In genomic region chr13:45390312-45390961, GRCm38 (mm10) we compare ENCODE assay signal across 8 mouse cellular contexts. TPM values are rescaled to one million over a fixed set of nuclear protein-coding genes. Genes with fewer than 3 reads are reported as not detected.
DNase-seq lines count a peak whose midpoint lies in the region; ATAC-seq and TF ChIP-seq lines count a peak whose summit lies in the region.

No protein-coding gene starts in this region.

- H3K4me2 ChIP-seq in midbrain, embryonic 11.5 days: peak overlapping the region; percentile 99

- ATAC-seq in midbrain, embryonic 11.5 days (ENCODE audit: low FRiP score): 0 out of 2 replicates have a peak, but pooled peaks have one; percentile 1
- no peak for ATAC-seq in granulocyte monocyte progenitor cell, adult 5-6 weeks (replicated peaks; ENCODE audit: poor library complexity, severe bottlenecking)

- TF ChIP-seq CTCF in ES-Bruce4 (IDR thresholded peaks at IDR 0.05; ENCODE audit: low read depth, low read length): no peak
- TF ChIP-seq CTCF in bone marrow, adult 2 months (IDR thresholded peaks at IDR 0.05; ENCODE audit: control insufficient read depth, insufficient read depth, low read length): no peak
- no peak for TF ChIP-seq CTCF in spleen, adult 2 months (IDR thresholded peaks at IDR 0.05; ENCODE audit: extremely low read depth, insufficient read depth, insufficient read length, insufficient replicate concordance)

- intact Hi-C loops in heart, postnatal 36 days (cut with DNase I): loop anchor here (2.0 to 5.0 kb wide), 3 partner anchors 52 to 360 kb away; no protein-coding TSS in a partner anchor

- H3K27ac ChIP-seq in ES-Bruce4 (ENCODE audit: insufficient read depth, low read length): no peak overlapping the region
- peak overlapping the region; percentile 79 for H3K27ac ChIP-seq in bone marrow, adult 2 months (ENCODE audit: control insufficient read depth, insufficient read depth, low read depth, low read length, poor library complexity)
- peak overlapping the region; percentile 88 for H3K27ac ChIP-seq in forebrain, embryonic 10.5 days
- H3K27ac ChIP-seq in limb, embryonic 10.5 days: peak overlapping the region; percentile 92
- H3K27ac ChIP-seq in midbrain, embryonic 11.5 days (ENCODE audit: low read depth, low read length): no peak overlapping the region
- peak overlapping the region; percentile 86 for H3K27ac ChIP-seq in spleen, adult 2 months (ENCODE audit: insufficient read depth, low read length)

- H3K36me3 ChIP-seq in ES-Bruce4 (ENCODE audit: control insufficient read depth, insufficient read depth, low read length, poor library complexity, severe bottlenecking): 0 out of 2 replicates have a peak, but pooled peaks cover 3% of the 10 kb centered on the region
- H3K36me3 ChIP-seq in forebrain, embryonic 10.5 days (replicated peaks): no peaks in the 10 kb centered on the region
- H3K36me3 ChIP-seq in limb, embryonic 10.5 days: peaks cover 19% of the 10 kb centered on the region
- H3K36me3 ChIP-seq in midbrain, embryonic 11.5 days (ENCODE audit: control insufficient read depth, insufficient read depth, low read length): no peaks in the 10 kb centered on the region
- peaks cover 12% of the 10 kb centered on the region for H3K36me3 ChIP-seq in spleen, adult 2 months (ENCODE audit: control insufficient read depth, insufficient read depth, low read length)

- no peaks in the 10 kb centered on the region for H3K27me3 ChIP-seq in ES-Bruce4 (ENCODE audit: control insufficient read depth, insufficient read depth, low read length, poor library complexity, severe bottlenecking)
- H3K27me3 ChIP-seq in forebrain, embryonic 10.5 days (ENCODE audit: poor library complexity, severe bottlenecking): peaks cover 26% of the 10 kb centered on the region
- 0 out of 2 replicates have a peak, but pooled peaks cover 6% of the 10 kb centered on the region for H3K27me3 ChIP-seq in limb, embryonic 10.5 days (ENCODE audit: low read depth, poor library complexity, severe bottlenecking)
- H3K27me3 ChIP-seq in midbrain, embryonic 11.5 days (ENCODE audit: control insufficient read depth, insufficient read depth, low read length): peaks cover 6% of the 10 kb centered on the region
- no peaks in the 10 kb centered on the region for H3K27me3 ChIP-seq in spleen, adult 2 months (ENCODE audit: control insufficient read depth, insufficient read depth, low read length)

- H3K4me1 ChIP-seq in ES-Bruce4 (ENCODE audit: control insufficient read depth, insufficient read depth, low read length): peaks cover 5% of the 10 kb centered on the region
- H3K4me1 ChIP-seq in bone marrow, adult 2 months (ENCODE audit: control insufficient read depth, insufficient read depth, low read length): peaks cover 2% of the 10 kb centered on the region; the same call in 1 of the 2 replicates
- H3K4me1 ChIP-seq in forebrain, embryonic 10.5 days: peaks cover 58% of the 10 kb centered on the region
- H3K4me1 ChIP-seq in limb, embryonic 10.5 days: peaks cover 63% of the 10 kb centered on the region
- H3K4me1 ChIP-seq in midbrain, embryonic 11.5 days (ENCODE audit: control insufficient read depth, insufficient read depth, low read length): peaks cover 6% of the 10 kb centered on the region
- peaks cover 7% of the 10 kb centered on the region; the same call in 1 of the 2 replicates for H3K4me1 ChIP-seq in spleen, adult 2 months (ENCODE audit: control insufficient read depth, insufficient read depth, insufficient read length)

- peak overlapping the region; percentile 79 for H3K4me3 ChIP-seq in ES-Bruce4 (ENCODE audit: low read depth, low read length)
- H3K4me3 ChIP-seq in bone marrow, adult 2 months (replicated peaks; ENCODE audit: control insufficient read depth, low read depth, low read length): peak overlapping the region; percentile 89
- H3K4me3 ChIP-seq in forebrain, embryonic 10.5 days: peak overlapping the region; percentile 83
- peak overlapping the region; percentile 87 for H3K4me3 ChIP-seq in limb, embryonic 10.5 days
- peak overlapping the region; percentile 67 for H3K4me3 ChIP-seq in midbrain, embryonic 11.5 days (ENCODE audit: low read depth, low read length)
- H3K4me3 ChIP-seq in spleen, adult 2 months (ENCODE audit: extremely low read depth, insufficient read depth, insufficient read length): peak overlapping the region; percentile 63

- H3K9me3 ChIP-seq in ES-Bruce4 (replicated peaks; ENCODE audit: control insufficient read depth, insufficient read depth, low read length, poor library complexity, severe bottlenecking): no peaks in the 10 kb centered on the region
- no peaks in the 10 kb centered on the region for H3K9me3 ChIP-seq in forebrain, embryonic 10.5 days
- H3K9me3 ChIP-seq in limb, embryonic 10.5 days (replicated peaks): no peaks in the 10 kb centered on the region
- no peaks in the 10 kb centered on the region for H3K9me3 ChIP-seq in midbrain, embryonic 11.5 days (ENCODE audit: control insufficient read depth, low read length)

- peak; percentile 27 for DNase-seq in forebrain, embryonic 10.5 days (ENCODE audit: extremely low spot score, low spot score)
- DNase-seq in heart, postnatal 36 days: peak; percentile 38 to 53
- peak; percentile 57 for DNase-seq in limb, embryonic 10.5 days (ENCODE audit: low spot score)
- DNase-seq in midbrain, embryonic 11.5 days (ENCODE audit: low spot score, missing footprints): peak; percentile 92
- peak in 1 of 2 experiments; percentile 50 for DNase-seq in spleen, adult 2 months (ENCODE audit: low read depth in 1 of 2, low spot score in 2 of 2)

- TF ChIP-seq POLR2A in ES-Bruce4 (IDR thresholded peaks at IDR 0.05; ENCODE audit: insufficient read depth, low read length): no peak
- TF ChIP-seq POLR2A in bone marrow, adult 2 months (IDR thresholded peaks at IDR 0.05; ENCODE audit: borderline replicate concordance, control insufficient read depth, low read depth, low read length): no peak
- TF ChIP-seq POLR2A in spleen, adult 2 months (IDR thresholded peaks at IDR 0.05; ENCODE audit: low read depth, low read length): no peak

- TF ChIP-seq EP300 in ES-Bruce4 (IDR thresholded peaks at IDR 0.05; ENCODE audit: insufficient read depth, low read depth, low read length): no peak

- WGBS in bone marrow, adult 2 months: under 1% methylated on average over 25 of the region's 25 CpGs
- 3% methylated on average over 25 of the region's 25 CpGs for WGBS in forebrain, embryonic 10.5 days
- whole genome bisulfite sequencing in limb, embryonic 10.5 days: 2% methylated on average over 25 of the region's 25 CpGs
- WGBS in midbrain, embryonic 11.5 days: 6% methylated on average over 25 of the region's 25 CpGs
- WGBS in spleen, adult 2 months: under 1% methylated on average over 25 of the region's 25 CpGs

- peak overlapping the region; percentile 85 for H3K9ac ChIP-seq in ES-Bruce4 (ENCODE audit: low read depth, poor library complexity, severe bottlenecking)
- peak overlapping the region; percentile 74 for H3K9ac ChIP-seq in midbrain, embryonic 11.5 days (ENCODE audit: low read length)

RNA-seq across cellular contexts. Expression of gene Mylip, which starts 0.9 kb away (rescaled TPM):
- 6.4 and 7.3 TPM in 2 replicates for polyA plus RNA-seq in ES-Bruce4 (2011; ENCODE audit: insufficient read depth, insufficient read length, low read depth, missing spikeins)
- 19.3 and 20.0 TPM in 2 replicates for polyA plus RNA-seq in bone marrow, adult 2 months (2011; ENCODE audit: insufficient read depth, insufficient read length, low replicate concordance, missing spikeins)
- 4.1 and 4.9 TPM in 2 replicates for polyA plus RNA-seq in forebrain, embryonic 10.5 days (2016; fragmentation: Nextera tagmentation; extraction: Ambion mirVana)
- 10 to 100 TPM; 19.1 to 25.7 TPM for total RNA-seq in heart, postnatal 36 days (2021)
- 10.0 and 17.1 TPM in 2 replicates for polyA plus RNA-seq in limb, embryonic 10.5 days (2016; fragmentation: Nextera tagmentation; extraction: Ambion mirVana)
- polyA plus RNA-seq in midbrain, embryonic 11.5 days (2014; fragmentation: Nextera tagmentation; extraction: Ambion mirVana): 3.9 and 4.3 TPM in 2 replicates
- 31.4 and 46.2 TPM in 2 replicates for polyA plus RNA-seq in spleen, adult 2 months (2012; rRNA removed)
- total RNA-seq in granulocyte monocyte progenitor cell, adult 5-6 weeks (2014; fragmentation: Nextera tagmentation): 13.6 and 13.7 TPM in 2 replicates
- 10.3 and 11.7 TPM in 2 replicates for total RNA-seq in granulocyte monocyte progenitor cell, adult 5-6 weeks (2017)

Comparison
In these comparisons a context has a peak if more than half of its experiments do, and no peak if none do; other contexts are left out.
1. H3K27ac ChIP-seq: peak in bone marrow, adult 2 months (single experiment), forebrain, embryonic 10.5 days (single experiment), limb, embryonic 10.5 days (single experiment) and spleen, adult 2 months (single experiment); none in ES-Bruce4 (single experiment) and midbrain, embryonic 11.5 days (single experiment).
2. Peak in every context shown above with its lines, with median percentiles within 50 percentile points of each other: H3K4me3 ChIP-seq.